Mouse (Mus musculus) ES-E14 (cell line): ENCODE data around the gene Slc35e2. TPM values are rescaled to one million over a fixed set of nuclear protein-coding genes. Genes with fewer than 3 reads are reported as not detected.
"Not testable (repeated sequence)": the region's sequence is repeated elsewhere in the genome, so short reads cannot be mapped to it uniquely, and the experiment has no call there.

ENCODE experiments used
- DNase-seq: peaks from one replicate; pipeline ENCODE4 v3.0.0-alpha.2; 2013; ENCODE audit warnings: low read depth, low spot score
- H3K27ac ChIP-seq: 2 replicates; pipeline ENCODE4 v1.5.1; 2012; ENCODE audit warnings: low read depth, mild to moderate bottlenecking, low read length, moderate library complexity, mixed read lengths; ENCODE audit not compliant: poor library complexity, insufficient read depth, severe bottlenecking
- H3K36me3 ChIP-seq: 2 replicates; pipeline ENCODE4 v1.6.1; 2012; ENCODE audit warnings: mild to moderate bottlenecking, low read length, moderate library complexity, mixed read lengths; ENCODE audit not compliant: control insufficient read depth, poor library complexity, insufficient read depth, severe bottlenecking
- H3K4me1 ChIP-seq, 2 experiments: fragments of 150-350 bp in 1 of 2; sonication (generic) in 1 of 2; 2 replicates each; pipeline ENCODE4 v1.6.1; 2012; ENCODE audit warnings: low read length in 2 of 2, mild to moderate bottlenecking in 1 of 2, mixed read lengths in 1 of 2; ENCODE audit not compliant: control insufficient read depth in 2 of 2, insufficient read depth in 2 of 2, poor library complexity in 1 of 2
- H3K4me3 ChIP-seq, 2 experiments: fragments of 150-350 bp in 1 of 2; sonication (generic) in 1 of 2; 2 replicates each; pipeline ENCODE4 v1.5.1; 2012; ENCODE audit warnings: low read length in 2 of 2, low read depth in 1 of 2, mild to moderate bottlenecking in 1 of 2, mixed read lengths in 1 of 2; ENCODE audit not compliant: insufficient read depth in 1 of 2, poor library complexity in 1 of 2, severe bottlenecking in 1 of 2
- H3K9ac ChIP-seq: 2 replicates; pipeline ENCODE4 v1.6.1; 2012; ENCODE audit warnings: low read depth, mild to moderate bottlenecking, low read length, mixed read lengths; ENCODE audit not compliant: poor library complexity, insufficient read depth, severe bottlenecking
- H3K9me3 ChIP-seq: fragments of 150-350 bp; sonication (generic); 2 replicates; pipeline ENCODE4 v1.6.1; 2012; ENCODE audit warnings: low read depth, mild to moderate bottlenecking, low read length; ENCODE audit not compliant: control insufficient read depth, insufficient read depth
- CHD2 ChIP-seq: IDR thresholded peaks from 2 replicates; pipeline ENCODE4 v1.6.1; 2014; ENCODE audit warnings: mild to moderate bottlenecking, low read depth, low read length, inconsistent platforms
- HCFC1 ChIP-seq: IDR thresholded peaks from 2 replicates; pipeline ENCODE4 v1.6.1; 2012; ENCODE audit warnings: low read length, inconsistent platforms, borderline replicate concordance; ENCODE audit not compliant: insufficient read depth
- MAFK ChIP-seq: IDR thresholded peaks from 2 replicates; pipeline ENCODE4 v1.6.1; 2014; ENCODE audit warnings: mild to moderate bottlenecking, low read depth, low read length, inconsistent platforms; ENCODE audit not compliant: insufficient read depth
- ZC3H11A ChIP-seq: IDR thresholded peaks from 2 replicates; pipeline ENCODE4 v1.6.1; 2012; ENCODE audit warnings: low read depth, mild to moderate bottlenecking, inconsistent platforms, low read length, borderline replicate concordance
- ZNF384 ChIP-seq: IDR thresholded peaks from 2 replicates; pipeline ENCODE4 v1.6.1; 2012; ENCODE audit warnings: low read depth, low read length, inconsistent platforms
- in situ Hi-C, 2 experiments: fragments of 600-800 bp; cut with MboI; formaldehyde crosslinking; loops; one replicate each; pipeline ENCODE4 v1.15.1; 2025; ENCODE audit warnings: low sequenced_read_pairs in 2 of 2, inconsistent platforms in 1 of 2; ENCODE audit not compliant: unreplicated experiment in 2 of 2
- total RNA-seq: library from RNA; depleted of rRNA; stranded (reverse); fragments of 300-350 nt; gene quantifications from 2 replicates; pipeline ENCODE4 v1.2.3, GENCODE M21; 2012; rRNA removed

Slc35e2 gene
- total RNA-seq, 1 experiment: 25.5 TPM

DNA sequence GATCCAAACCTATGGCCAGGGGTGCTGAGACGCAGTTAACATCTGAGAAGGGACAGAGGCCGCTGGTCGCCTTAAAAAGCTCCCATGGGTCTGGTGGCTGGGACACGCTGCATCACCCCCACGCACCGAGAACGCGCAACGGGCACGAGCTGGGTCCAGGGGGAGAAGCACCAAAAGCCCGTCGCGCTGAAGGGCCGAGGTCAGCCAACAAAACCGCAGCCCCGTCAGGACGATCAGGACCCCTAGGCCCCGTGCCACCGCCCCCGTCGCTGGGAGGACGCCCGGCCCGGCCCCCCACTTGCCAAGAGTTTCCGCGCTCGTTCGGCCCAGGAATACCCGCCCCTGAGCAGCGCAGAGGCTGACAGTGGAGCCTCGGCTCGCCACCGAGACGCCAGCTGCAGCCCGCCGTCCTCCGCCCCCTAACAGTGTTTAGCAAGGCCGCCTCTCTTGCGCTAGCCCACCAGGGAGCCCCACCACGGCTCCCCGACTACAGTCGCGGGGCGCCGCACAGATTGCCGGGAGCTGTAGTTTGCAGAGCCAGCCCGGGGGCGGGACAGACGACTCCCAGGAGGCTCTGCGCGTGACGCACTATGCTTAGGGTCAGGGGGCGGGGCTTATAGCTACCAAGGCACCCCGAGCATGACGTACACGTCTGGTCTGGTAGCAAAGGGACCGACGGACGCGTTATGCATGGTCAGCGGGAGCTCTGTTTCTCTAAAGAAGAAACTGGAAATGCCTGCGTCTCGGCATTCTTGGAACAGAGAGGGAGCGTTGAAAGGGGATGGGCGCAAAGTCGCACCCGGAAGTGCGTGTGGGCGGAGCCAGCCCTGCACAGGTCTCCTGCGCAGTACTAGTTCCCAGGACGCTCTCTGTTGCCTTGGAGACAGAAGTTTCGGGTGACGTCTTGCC lies 67.7 kb downstream of the Slc35e2 start, which contains the start of gene Mib2:
TSS of gene Mib2 (minus strand) at position 510 of the 909 bp plus-strand sequence.
- DNase-seq: peak; percentile 95
- H3K4me1 ChIP-seq: peaks cover 7 to 9% of the 10 kb centered on the region in 2 experiments
- in situ Hi-C loops: no loop called here
- peak within 1 kb of the TSS; percentile 99 for H3K27ac ChIP-seq
- 0 out of 2 replicates have a peak, but pooled peaks cover 4% of the 10 kb centered on the region for H3K9me3 ChIP-seq
- H3K4me3 ChIP-seq: peak within 1 kb of the TSS; percentile 85 to 91
- no peaks in the 10 kb centered on the region for H3K36me3 ChIP-seq
- peak within 1 kb of the TSS; percentile 82 for H3K9ac ChIP-seq
- TF ChIP-seq CHD2 (no peak), MAFK (no peak), HCFC1 (peak; percentile 89)

DNA sequence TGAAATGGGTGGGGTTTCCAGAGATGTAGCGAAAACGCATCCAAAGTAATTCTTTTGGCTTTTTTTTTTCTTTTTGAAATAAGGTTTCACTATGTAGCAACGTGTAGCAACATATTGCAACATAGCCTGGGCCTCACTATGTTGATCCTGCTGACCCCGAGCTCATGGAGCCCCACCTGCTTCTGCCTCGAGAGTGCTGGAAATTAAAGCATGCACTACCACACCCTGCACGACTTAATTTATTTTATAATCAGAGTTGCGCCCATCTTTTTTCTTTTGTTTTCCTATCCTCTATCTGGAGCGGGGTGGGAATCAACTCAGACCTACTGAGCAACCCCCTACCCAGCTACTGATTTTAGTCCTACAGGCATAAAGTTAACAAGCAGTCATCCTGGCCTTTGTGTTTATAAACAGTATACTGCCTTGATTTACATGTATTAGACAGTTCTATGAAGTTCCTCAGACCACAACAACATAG lies 68.4 kb downstream of the Slc35e2 start:
- in situ Hi-C loops: no loop called here

DNA sequence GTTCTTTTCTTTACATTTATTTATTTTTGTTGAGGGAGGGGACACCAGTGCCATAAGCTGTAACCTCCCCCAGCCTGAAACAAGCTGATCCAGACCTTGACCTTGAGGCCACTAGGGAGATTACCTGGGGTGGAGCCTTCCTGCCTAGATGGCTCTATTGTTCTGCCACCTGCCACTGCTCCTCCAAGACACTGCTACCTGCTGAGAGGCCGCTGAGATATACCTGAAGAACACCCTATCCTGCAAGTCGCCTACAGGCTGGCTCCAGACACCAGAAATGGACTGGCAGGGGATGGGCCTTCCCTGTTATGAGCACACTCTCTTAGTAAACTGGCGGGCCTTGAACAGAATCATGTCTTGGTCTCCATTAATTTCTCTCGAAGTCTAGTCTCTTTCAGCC lies 69.0 kb downstream of the Slc35e2 start:
- TF ChIP-seq CHD2 (peak; percentile 61; the same call in 1 of the 2 replicates), HCFC1 (peak; percentile 19; the same call in 1 of the 2 replicates)
- Histone ChIP-seq H3K4me3 (peak overlapping the region; percentile 85 to 91), H3K27ac (peak overlapping the region; percentile 99), H3K9ac (peak overlapping the region; percentile 68; the same call in 1 of the 2 replicates)
- H3K9me3 ChIP-seq, DNase-seq, in situ Hi-C loops, H3K4me1 ChIP-seq, H3K36me3 ChIP-seq: not testable (repeated sequence)

More for the DNA sequence above, 68.4 kb downstream of the Slc35e2 start:
- Histone ChIP-seq H3K4me1 (peaks cover 7 to 9% of the 10 kb centered on the region in 2 experiments), H3K27ac (peak overlapping the region; percentile 99), H3K36me3 (no peaks in the 10 kb centered on the region), H3K4me3 (peak overlapping the region; percentile 85 to 91), H3K9ac (peak overlapping the region; percentile 82), H3K9me3 (0 out of 2 replicates have a peak, but pooled peaks cover 4% of the 10 kb centered on the region)
- no peak for DNase-seq
- TF ChIP-seq MAFK (no peak), HCFC1 (no peak), ZC3H11A (no peak), ZNF384 (no peak), CHD2 (no peak)

DNA sequence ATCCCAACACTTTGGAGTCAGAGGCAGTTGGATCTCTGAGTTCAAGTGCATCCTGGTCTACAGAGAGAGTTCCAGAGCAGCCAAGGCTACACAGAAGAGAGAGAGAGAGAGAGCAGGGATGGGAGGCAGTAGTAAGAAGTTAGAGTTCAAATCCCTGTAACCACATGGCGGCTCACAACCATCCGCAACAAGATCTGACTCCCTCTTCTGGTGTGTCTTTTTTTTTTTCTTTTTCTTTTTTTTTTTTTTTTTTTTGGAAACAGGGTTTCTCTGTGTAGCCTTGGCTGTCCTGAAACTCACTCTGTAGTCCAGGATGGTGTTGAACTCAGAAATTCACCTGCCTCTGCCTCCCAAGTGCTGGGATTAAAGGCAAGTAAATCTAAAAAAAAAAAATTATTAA lies 70.9 kb downstream of the Slc35e2 start:
- no peaks in the 10 kb centered on the region for H3K36me3 ChIP-seq
- no peak overlapping the region for H3K4me3 ChIP-seq
- H3K9me3 ChIP-seq: peaks cover 13% of the 10 kb centered on the region
- peak overlapping the region; percentile 26; the same call in 1 of the 2 replicates for H3K27ac ChIP-seq
- TF ChIP-seq ZNF384: peak; percentile 78
- TF ChIP-seq HCFC1: no peak
- no peak overlapping the region for H3K9ac ChIP-seq
- H3K4me1 ChIP-seq: peaks cover 7 to 9% of the 10 kb centered on the region in 2 experiments
- DNase-seq: no peak
- in situ Hi-C loops: no loop called here

Other genes with a start within 250 kb of the Slc35e2 start
- gene Prkcz, start 240.1 kb upstream of the Slc35e2 start, total RNA-seq: 17.0 and 19.5 TPM in 2 replicates
- not detected in 2 replicates for gene Gabrd, start 203.3 kb upstream of the Slc35e2 start, total RNA-seq
- 4.8 and 5.0 TPM in 2 replicates for gene Cfap74, start 192.2 kb upstream of the Slc35e2 start, total RNA-seq
- gene Tmem52, start 132.3 kb upstream of the Slc35e2 start, total RNA-seq: 0.58 and 0.67 TPM in 2 replicates
- 134 and 156 TPM in 2 replicates for gene Gnb1, start 110.1 kb upstream of the Slc35e2 start, total RNA-seq
- gene Nadk, start 39.0 kb upstream of the Slc35e2 start, total RNA-seq: 73.5 and 88.5 TPM in 2 replicates
- gene Cdk11b, start 23.4 kb downstream of the Slc35e2 start, total RNA-seq: 45.7 and 50.1 TPM in 2 replicates
- gene Gm10563, start 44.0 kb downstream of the Slc35e2 start, total RNA-seq: not detected in 2 replicates
- 12.1 and 19.0 TPM in 2 replicates for gene Mmp23, start 52.0 kb downstream of the Slc35e2 start, total RNA-seq
- 55.3 and 100 TPM in 2 replicates for gene Mib2, start 67.8 kb downstream of the Slc35e2 start, total RNA-seq
- gene Fndc10, start 92.9 kb downstream of the Slc35e2 start, total RNA-seq: 10.0 and 22.1 TPM in 2 replicates
- gene Ssu72, start 103.4 kb downstream of the Slc35e2 start, total RNA-seq: 125 and 129 TPM in 2 replicates
- 0.22 and 0.58 TPM in 2 replicates for gene Tmem240, start 133.4 kb downstream of the Slc35e2 start, total RNA-seq
- gene Atad3a, start 159.7 kb downstream of the Slc35e2 start, total RNA-seq: 169 and 267 TPM in 2 replicates
- gene Vwa1, start 173.3 kb downstream of the Slc35e2 start, total RNA-seq: 4.6 and 10.6 TPM in 2 replicates
- 0.09 and 0.11 TPM in 2 replicates for gene Tmem88b, start 184.5 kb downstream of the Slc35e2 start, total RNA-seq
- 0.49 and 0.74 TPM in 2 replicates for gene Ankrd65, start 189.0 kb downstream of the Slc35e2 start, total RNA-seq
- 114 and 157 TPM in 2 replicates for gene Mrpl20, start 201.5 kb downstream of the Slc35e2 start, total RNA-seq
- 103 and 171 TPM in 2 replicates for gene Ccnl2, start 211.1 kb downstream of the Slc35e2 start, total RNA-seq
- gene Aurkaip1, start 229.9 kb downstream of the Slc35e2 start, total RNA-seq: 156 and 162 TPM in 2 replicates
- gene Mxra8, start 238.3 kb downstream of the Slc35e2 start, total RNA-seq: 14.2 and 14.4 TPM in 2 replicates
- gene Dvl1, start 246.0 kb downstream of the Slc35e2 start, total RNA-seq: 49.8 and 88.0 TPM in 2 replicates